Mouse (Mus musculus): Measurements from ENCODE around the gene Cryba2. TPM values are rescaled to one million over a fixed set of nuclear protein-coding genes. Genes with fewer than 3 reads are reported as not detected.

Cryba2 gene
- polyA plus RNA-seq, 2 experiments, result not detected

GRCm38 (mm10) chr1:74901686-74902085 is 8.7 kb upstream of the Cryba2 start:
- DNase-seq (ENCODE audit: low read depth in 3 of 3, low spot score in 3 of 3) (peak; percentile 17 to 22 (median 20)), ATAC-seq (ENCODE audit: insufficient read depth) (no peak)
- H3K36me3 ChIP-seq (replicated peaks; ENCODE audit: control insufficient read depth, insufficient read depth, low read depth), result no peaks in the 10 kb centered on the region
- TF ChIP-seq EP300 (IDR thresholded peaks at IDR 0.05; ENCODE audit: low read depth), result no peak
- TF ChIP-seq CTCF (IDR thresholded peaks at IDR 0.05; ENCODE audit: low read depth), result peak; percentile 44; the same call in 1 of the 2 replicates
- H3K9me3 ChIP-seq (ENCODE audit: control insufficient read depth, low read length), result no peaks in the 10 kb centered on the region
- H3K4me3 ChIP-seq (ENCODE audit: insufficient read depth in 1 of 2, low read depth in 2 of 2, low read length in 2 of 2), result no peak overlapping the region
- 3% methylated on average over 3 of the region's 3 CpGs for WGBS (ENCODE audit: insufficient replicate concordance)
- H3K27me3 ChIP-seq (ENCODE audit: control insufficient read depth, insufficient read depth, low read length), result peaks cover 29% of the 10 kb centered on the region
- no peak overlapping the region for H3K27ac ChIP-seq
- H3K4me2 ChIP-seq (ENCODE audit: low read depth), result no peak overlapping the region
- no peak overlapping the region for H3K9ac ChIP-seq (replicated peaks)
- H3K4me1 ChIP-seq (replicated peaks; ENCODE audit: control insufficient read depth in 2 of 2, insufficient read depth in 2 of 2, low read length in 1 of 2), result no peaks in the 10 kb centered on the region

GRCm38 (mm10) chr1:74900341-74901285 is 7.7 kb upstream of the Cryba2 start:
- no peak overlapping the region for H3K9ac ChIP-seq (replicated peaks)
- H3K27me3 ChIP-seq (ENCODE audit: control insufficient read depth, insufficient read depth, low read length), result peaks cover 29% of the 10 kb centered on the region

GRCm38 (mm10) chr1:74898656-74899431 is 5.9 kb upstream of the Cryba2 start:
- H3K4me3 ChIP-seq (ENCODE audit: insufficient read depth in 1 of 2, low read depth in 2 of 2, low read length in 2 of 2), result no peak overlapping the region
- no peaks in the 10 kb centered on the region for H3K9me3 ChIP-seq (ENCODE audit: control insufficient read depth, low read length)
- H3K36me3 ChIP-seq (replicated peaks; ENCODE audit: control insufficient read depth, insufficient read depth, low read depth), result no peaks in the 10 kb centered on the region
- H3K4me2 ChIP-seq (ENCODE audit: low read depth), result no peak overlapping the region
- TF ChIP-seq EP300 (IDR thresholded peaks at IDR 0.05; ENCODE audit: low read depth) (no peak), CTCF (IDR thresholded peaks at IDR 0.05; ENCODE audit: low read depth) (no peak)
- 5% methylated on average over 7 of the region's 10 CpGs for WGBS (ENCODE audit: insufficient replicate concordance)
- peaks cover 35% of the 10 kb centered on the region for H3K27me3 ChIP-seq (ENCODE audit: control insufficient read depth, insufficient read depth, low read length)
- H3K9ac ChIP-seq (replicated peaks), result no peak overlapping the region
- no peaks in the 10 kb centered on the region for H3K4me1 ChIP-seq (replicated peaks; ENCODE audit: control insufficient read depth in 2 of 2, insufficient read depth in 2 of 2, low read length in 1 of 2)
- no peak overlapping the region for H3K27ac ChIP-seq
- ATAC-seq (ENCODE audit: insufficient read depth) (no peak), DNase-seq (ENCODE audit: low read depth in 3 of 3, low spot score in 3 of 3) (no peak)

More at GRCm38 (mm10) chr1:74900341-74901285, 7.7 kb upstream of the Cryba2 start:
- TF ChIP-seq EP300 (IDR thresholded peaks at IDR 0.05; ENCODE audit: low read depth) (no peak), CTCF (IDR thresholded peaks at IDR 0.05; ENCODE audit: low read depth) (no peak)
- 4% methylated on average over 62 of the region's 66 CpGs for WGBS (ENCODE audit: insufficient replicate concordance)
- Histone ChIP-seq H3K4me2 (ENCODE audit: low read depth) (peak overlapping the region; percentile 39), H3K9me3 (ENCODE audit: control insufficient read depth, low read length) (no peaks in the 10 kb centered on the region), H3K4me1 (replicated peaks; ENCODE audit: control insufficient read depth in 2 of 2, insufficient read depth in 2 of 2, low read length in 1 of 2) (no peaks in the 10 kb centered on the region), H3K4me3 (ENCODE audit: insufficient read depth in 1 of 2, low read depth in 2 of 2, low read length in 2 of 2) (peak overlapping the region in 1 of 2 experiments; percentile 26; a peak in 2 of 4 replicates), H3K27ac (no peak overlapping the region), H3K36me3 (replicated peaks; ENCODE audit: control insufficient read depth, insufficient read depth, low read depth) (no peaks in the 10 kb centered on the region)
- ATAC-seq (ENCODE audit: insufficient read depth), result peak; percentile 61
- DNase-seq (ENCODE audit: low read depth in 3 of 3, low spot score in 3 of 3), result peak in 1 of 3 experiments; percentile 12

GRCm38 (mm10) chr1:74897976-74898375 is 5.0 kb upstream of the Cryba2 start:
- DNase-seq (ENCODE audit: low read depth in 3 of 3, low spot score in 3 of 3) (no peak), ATAC-seq (ENCODE audit: insufficient read depth) (no peak)
- H3K27ac ChIP-seq, result no peak overlapping the region
- no peak overlapping the region for H3K4me2 ChIP-seq (ENCODE audit: low read depth)
- H3K27me3 ChIP-seq (ENCODE audit: control insufficient read depth, insufficient read depth, low read length), result peaks cover 40% of the 10 kb centered on the region
- no peaks in the 10 kb centered on the region for H3K36me3 ChIP-seq (replicated peaks; ENCODE audit: control insufficient read depth, insufficient read depth, low read depth)
- H3K4me1 ChIP-seq (replicated peaks; ENCODE audit: control insufficient read depth in 2 of 2, insufficient read depth in 2 of 2, low read length in 1 of 2), result no peaks in the 10 kb centered on the region
- no peak overlapping the region for H3K4me3 ChIP-seq (ENCODE audit: insufficient read depth in 1 of 2, low read depth in 2 of 2, low read length in 2 of 2)
- H3K9ac ChIP-seq (replicated peaks), result no peak overlapping the region
- H3K9me3 ChIP-seq (ENCODE audit: control insufficient read depth, low read length), result no peaks in the 10 kb centered on the region
- 7% methylated on average over 7 of the region's 7 CpGs for WGBS (ENCODE audit: insufficient replicate concordance)
- TF ChIP-seq CTCF (IDR thresholded peaks at IDR 0.05; ENCODE audit: low read depth) (no peak), EP300 (IDR thresholded peaks at IDR 0.05; ENCODE audit: low read depth) (no peak)

GRCm38 (mm10) chr1:74894966-74895365 is 2.0 kb upstream of the Cryba2 start:
- no peak for ATAC-seq (ENCODE audit: insufficient read depth)
- H3K4me2 ChIP-seq (ENCODE audit: low read depth), result no peak overlapping the region
- H3K36me3 ChIP-seq (replicated peaks; ENCODE audit: control insufficient read depth, insufficient read depth, low read depth), result no peaks in the 10 kb centered on the region
- no peaks in the 10 kb centered on the region for H3K9me3 ChIP-seq (ENCODE audit: control insufficient read depth, low read length)
- no peak overlapping the region for H3K4me3 ChIP-seq (ENCODE audit: insufficient read depth in 1 of 2, low read depth in 2 of 2, low read length in 2 of 2)
- H3K4me1 ChIP-seq (replicated peaks; ENCODE audit: control insufficient read depth in 2 of 2, insufficient read depth in 2 of 2, low read length in 1 of 2), result no peaks in the 10 kb centered on the region
- WGBS (ENCODE audit: insufficient replicate concordance), result 15% methylated on average over 4 of the region's 4 CpGs
- no peak overlapping the region for H3K9ac ChIP-seq (replicated peaks)
- DNase-seq (ENCODE audit: low read depth in 3 of 3, low spot score in 3 of 3), result peak in 1 of 3 experiments; percentile 11
- TF ChIP-seq EP300 (IDR thresholded peaks at IDR 0.05; ENCODE audit: low read depth) (no peak), CTCF (IDR thresholded peaks at IDR 0.05; ENCODE audit: low read depth) (peak; percentile 83)
- peaks cover 39% of the 10 kb centered on the region for H3K27me3 ChIP-seq (ENCODE audit: control insufficient read depth, insufficient read depth, low read length)
- H3K27ac ChIP-seq, result no peak overlapping the region
